Mouse (Mus musculus) liver, adult 2 months (tissue): ENCODE data around the gene Cpsf6.

ENCODE experiments used
- CTCF ChIP-seq: fragments of 200-500 bp; IDR thresholded peaks from 2 replicates; pipeline ENCODE4 v1.5.1; 2011; ENCODE audit warnings: low read depth, low read length, control low read depth
- POLR2A ChIP-seq: fragments of 200-500 bp; IDR thresholded peaks from 2 replicates; pipeline ENCODE4 v1.6.1; 2011; ENCODE audit warnings: low read length, control low read depth; ENCODE audit not compliant: insufficient read depth; ENCODE audit errors: extremely low read depth

- TF ChIP-seq CTCF (no peak), POLR2A (no peak)
Observed at GRCm38 (mm10) chr10:117417772-117418667, 38.2 kb upstream of the Cpsf6 start.
